Mouse (Mus musculus) lung, adult 2 months (tissue): ENCODE data around the gene Slc8a1.

Source experiments
- CTCF ChIP-seq: fragments of 200-500 bp; IDR thresholded peaks from 2 replicates; pipeline ENCODE4 v1.5.1; 2011; ENCODE audit warnings: mild to moderate bottlenecking, low read length, control low read depth; ENCODE audit not compliant: insufficient read depth
- POLR2A ChIP-seq: fragments of 200-500 bp; IDR thresholded peaks from 2 replicates; pipeline ENCODE4 v1.6.1; 2011; ENCODE audit warnings: low read depth, mild to moderate bottlenecking, control low read depth, low read length, borderline replicate concordance; ENCODE audit errors: extremely low read depth

DNA sequence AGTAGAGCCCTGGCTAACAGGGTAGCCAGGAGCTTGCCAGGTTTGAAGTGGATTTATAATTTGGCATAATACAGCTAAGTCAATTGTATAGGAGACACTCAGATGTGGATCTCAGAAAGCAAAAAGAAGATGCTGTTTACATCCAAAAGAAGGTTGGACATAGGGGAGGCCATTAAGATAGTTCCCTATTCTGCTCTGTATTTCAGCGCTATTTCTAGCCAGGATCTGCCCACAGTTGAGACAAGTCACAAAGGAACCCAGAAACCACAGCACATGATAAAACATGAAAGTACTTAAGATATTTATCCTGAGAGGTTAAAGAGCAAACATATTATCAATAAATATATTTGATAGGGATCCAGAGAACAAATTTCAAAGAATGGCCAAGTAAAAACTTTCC is 43.2 kb downstream of the Slc8a1 start:
- TF ChIP-seq CTCF (no peak), POLR2A (no peak)
